Mouse (Mus musculus) left cerebral cortex, postnatal 36 days (tissue): ENCODE results near the gene Aaas. TPM values are rescaled to one million over a fixed set of nuclear protein-coding genes. Genes with fewer than 3 reads are reported as not detected.

Experiments used
- DNase-seq, 2 experiments: peaks; one replicate each; pipeline ENCODE4 v3.0.0; 2021 to 2022; ENCODE audit warnings: low spot score in 2 of 2, mixed read lengths in 1 of 2
- intact Hi-C: fragments of 180-260 bp; cut with DNase I; formaldehyde crosslinking; loops from one replicate; pipeline ENCODE4 v1.15.1; 2025
- total RNA-seq, 2 experiments: library from RNA; stranded (reverse); gene quantifications; 2 replicates each; pipeline ENCODE4 v1.2.3; 2021

Aaas gene
- total RNA-seq: 10 to 100 TPM; 17.2 to 17.7 TPM

- intact Hi-C loops: no loop called here
- DNase-seq: peak; percentile 93 to 94
These were observed at the start of gene Aaas for GRCm38 (mm10) chr15:102350138-102350941. TSS of gene Aaas (minus strand) at chr15:102350771.

GRCm38 (mm10) chr15:102399229-102400221, 49.0 kb upstream of the Aaas start:
- intact Hi-C loops: no loop called here
- peak; percentile 52 to 64 for DNase-seq

GRCm38 (mm10) chr15:102398629-102399028, 48.1 kb upstream of the Aaas start:
- DNase-seq: no peak
- intact Hi-C loops: no loop called here

- DNase-seq: no peak
- intact Hi-C loops: no loop called here
These were observed 44.5 kb upstream of the Aaas start for GRCm38 (mm10) chr15:102395061-102395460.

DNA sequence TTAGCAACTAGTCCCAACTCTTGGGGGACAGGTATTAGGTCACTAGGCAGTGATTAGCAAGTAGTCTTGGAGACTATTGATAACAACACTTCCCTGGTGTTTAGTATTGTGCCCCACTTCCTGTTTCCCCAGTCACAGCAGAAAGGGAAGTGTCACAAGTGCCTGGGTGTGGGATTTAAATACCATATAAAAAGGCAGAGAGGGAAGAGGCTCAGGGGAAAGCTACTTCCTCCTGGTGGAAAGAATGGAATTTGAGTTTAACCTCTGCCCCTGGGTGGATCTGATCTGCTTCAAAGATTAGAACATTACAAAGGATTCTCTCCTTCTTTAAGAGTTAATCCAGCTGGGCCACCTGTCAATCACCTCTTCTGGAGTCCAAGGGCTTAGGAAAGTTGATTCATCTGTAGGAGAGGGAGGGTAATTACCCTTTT, 43.0 kb upstream of the Aaas start:
- no peak for DNase-seq
- intact Hi-C loops: no loop called here

DNA sequence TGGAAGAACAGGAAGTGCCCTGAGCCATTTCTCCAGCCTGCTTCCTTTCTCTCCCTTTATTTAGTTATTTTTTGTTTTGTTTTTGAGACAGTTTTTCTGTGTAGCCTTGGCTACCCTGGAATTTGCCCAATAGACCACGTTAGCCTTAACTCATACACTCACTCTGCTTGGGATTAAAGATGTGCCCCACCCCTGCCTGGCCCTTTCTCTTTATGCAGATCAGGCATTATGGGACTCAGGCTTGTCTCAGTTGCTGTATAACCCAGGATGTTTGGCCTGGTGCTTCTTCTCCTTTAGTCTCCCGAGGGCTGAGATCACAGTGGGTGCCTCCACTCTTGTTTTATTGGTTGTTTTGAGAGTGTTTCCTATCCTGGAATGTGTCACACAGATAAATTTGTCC, 41.9 kb upstream of the Aaas start:
- DNase-seq: no peak
- intact Hi-C loops: no loop called here

DNA sequence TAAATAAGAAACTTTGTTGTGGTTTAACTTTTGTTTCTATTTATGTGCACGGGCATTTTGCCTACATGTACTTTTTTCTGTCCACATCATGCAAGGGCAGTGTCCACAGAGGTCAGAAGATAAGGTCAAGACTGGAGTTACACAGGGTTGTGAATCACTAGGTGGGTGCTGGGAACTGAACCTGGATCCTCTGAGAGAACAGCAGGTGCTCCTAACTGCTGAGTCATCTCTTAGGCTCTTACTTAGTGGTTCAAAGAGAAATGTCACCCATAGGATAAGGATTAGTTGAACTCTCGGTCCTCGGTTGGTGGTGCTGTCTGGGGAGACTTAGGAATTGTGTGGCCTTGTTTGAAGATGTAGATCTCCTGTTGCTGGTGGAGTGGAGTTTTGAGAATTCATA, 38.4 kb upstream of the Aaas start:
- intact Hi-C loops: no loop called here
- DNase-seq: no peak

DNA sequence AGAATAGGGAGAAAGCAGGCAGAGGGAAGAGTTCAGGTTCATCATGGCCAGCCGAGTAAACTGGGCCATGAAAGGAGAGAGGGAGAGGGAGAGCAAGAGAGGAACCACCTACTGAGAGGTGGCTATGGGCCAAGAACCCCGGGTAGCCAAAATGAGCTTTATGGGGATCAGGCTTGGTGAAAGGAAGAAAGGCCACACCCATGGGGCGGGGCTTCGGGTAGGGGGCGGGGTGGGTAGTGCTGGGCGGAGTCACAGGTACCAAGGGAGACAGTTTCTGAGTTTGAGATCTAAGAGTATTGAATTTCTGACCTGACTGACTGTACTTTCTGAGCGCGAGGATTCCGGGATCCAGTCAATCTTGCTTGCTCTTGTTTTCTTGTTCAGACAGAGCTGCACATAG, 36.1 kb upstream of the Aaas start:
- DNase-seq: no peak
- intact Hi-C loops: no loop called here

- intact Hi-C loops: no loop called here
- no peak for DNase-seq
These were observed 33.1 kb upstream of the Aaas start for GRCm38 (mm10) chr15:102383671-102384070.

GRCm38 (mm10) chr15:102381575-102381974, 31.0 kb upstream of the Aaas start:
- intact Hi-C loops: loop anchor here (1.0 kb wide), 2 partner anchors 40 to 61 kb away; no protein-coding TSS in a partner anchor
- peak; percentile 76 to 79 for DNase-seq

- no peak for DNase-seq
- intact Hi-C loops: loop anchor here (2.0 to 5.0 kb wide), 2 partner anchors 21 to 36 kb away; no protein-coding TSS in a partner anchor
These were observed 27.3 kb upstream of the Aaas start for GRCm38 (mm10) chr15:102377810-102378262.

- intact Hi-C loops: loop anchor here (2.0 to 5.0 kb wide), 2 partner anchors 20 to 35 kb away; no protein-coding TSS in a partner anchor
- peak; percentile 55 to 66 for DNase-seq
These were observed 26.6 kb upstream of the Aaas start for GRCm38 (mm10) chr15:102377163-102377543.

DNA sequence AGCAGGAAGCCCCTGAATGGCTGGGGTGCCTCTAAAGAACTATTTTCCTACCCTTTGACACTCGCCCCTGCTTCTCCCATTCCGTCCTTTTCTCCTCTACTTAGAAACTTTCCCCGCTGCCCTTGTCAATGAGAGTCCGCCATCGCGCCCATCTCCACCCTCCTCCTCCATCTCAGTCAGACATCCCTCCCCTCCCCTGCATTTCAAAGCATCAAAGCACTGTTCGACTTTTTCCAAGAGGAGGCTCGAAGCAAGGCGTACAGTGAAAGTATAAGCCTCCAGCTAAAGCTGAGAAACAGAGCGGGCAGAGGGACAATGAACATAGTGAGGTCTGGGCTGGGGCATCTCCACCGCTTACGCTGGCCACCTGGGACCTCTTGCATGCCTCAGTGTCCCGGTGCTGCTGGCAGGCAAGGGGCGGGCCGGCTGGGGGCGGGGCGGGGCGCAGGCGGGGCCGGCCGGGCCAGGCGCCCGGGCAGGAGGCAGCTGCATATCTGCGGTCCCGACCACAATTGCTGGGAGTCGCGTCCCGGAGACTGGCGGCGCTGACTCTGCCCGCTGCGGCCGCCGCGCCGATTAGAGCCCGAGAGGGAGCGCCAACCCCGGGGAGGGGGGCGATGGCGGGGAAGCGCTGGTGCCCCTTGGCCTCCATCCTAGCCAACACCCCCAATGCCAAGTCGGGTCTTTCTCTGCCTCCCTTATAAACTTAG, 26.0 kb upstream of the Aaas start:
- peak; percentile 27 to 29 for DNase-seq
- intact Hi-C loops: loop anchor here (2.0 to 5.0 kb wide), 2 partner anchors 20 to 34 kb away; no protein-coding TSS in a partner anchor

DNA sequence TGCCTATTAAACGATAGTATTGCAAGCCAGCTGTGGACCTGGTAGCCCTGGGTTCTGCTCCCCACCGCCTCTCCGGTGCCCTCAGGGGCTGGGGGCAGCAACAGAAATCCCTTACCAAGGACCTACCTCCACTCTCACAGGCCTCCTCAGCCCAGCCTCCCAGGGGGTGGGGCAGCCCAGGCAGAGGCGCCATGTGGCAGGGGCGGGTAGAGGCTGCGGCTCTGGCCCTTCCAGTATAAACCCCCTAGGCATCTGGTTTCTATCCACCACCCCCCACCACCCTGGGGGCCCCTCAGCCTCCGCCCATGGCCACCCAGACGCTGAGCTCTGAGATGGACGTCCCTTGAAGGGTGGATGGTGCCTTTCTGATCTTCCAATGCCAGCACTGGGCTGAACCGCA, 20.2 kb upstream of the Aaas start:
- intact Hi-C loops: no loop called here
- DNase-seq: no peak

GRCm38 (mm10) chr15:102369972-102370371, 19.4 kb upstream of the Aaas start:
- DNase-seq: no peak
- intact Hi-C loops: no loop called here

GRCm38 (mm10) chr15:102366733-102367344, 16.3 kb upstream of the Aaas start, which contains the start of gene Sp7:
TSS of gene Sp7 (minus strand) at chr15:102367182.
- intact Hi-C loops: no loop called here

DNA sequence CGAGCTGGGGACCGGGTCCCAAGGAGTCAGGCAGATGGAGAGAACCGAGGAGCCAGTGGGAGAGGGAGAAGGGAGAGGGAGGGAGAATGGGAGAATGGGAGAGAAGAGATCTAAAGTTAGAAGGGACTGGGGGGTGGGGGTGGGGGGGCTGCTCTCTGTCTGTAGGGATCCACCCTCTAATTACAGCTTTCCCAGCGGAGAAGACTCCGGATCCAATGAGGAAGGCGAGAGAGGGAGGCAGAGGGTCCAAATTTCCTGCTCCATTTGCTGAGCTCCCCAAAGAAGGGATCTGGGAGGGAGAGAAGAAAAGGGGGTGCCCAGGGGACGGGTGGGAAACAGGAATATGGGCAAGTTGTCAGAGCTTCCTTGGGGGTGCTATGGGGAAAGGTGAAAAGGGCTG, 15.7 kb upstream of the Aaas start:
- intact Hi-C loops: no loop called here
- no peak for DNase-seq

More at GRCm38 (mm10) chr15:102366733-102367344, 16.3 kb upstream of the Aaas start, which contains the start of gene Sp7:
- no peak for DNase-seq

GRCm38 (mm10) chr15:102364678-102365077, 14.1 kb upstream of the Aaas start:
- no peak for DNase-seq
- intact Hi-C loops: no loop called here

GRCm38 (mm10) chr15:102362648-102363047, 12.1 kb upstream of the Aaas start:
- DNase-seq: no peak
- intact Hi-C loops: no loop called here
